Mouse (Mus musculus) left cerebral cortex, adult 9 months (tissue): ENCODE measurements around the gene Ino80b.

Source experiments
- DNase-seq, 2 experiments: peaks; one replicate each; pipeline ENCODE4 v3.0.0; 2022; ENCODE audit warnings: low spot score in 2 of 2

Gene Ino80b

DNA sequence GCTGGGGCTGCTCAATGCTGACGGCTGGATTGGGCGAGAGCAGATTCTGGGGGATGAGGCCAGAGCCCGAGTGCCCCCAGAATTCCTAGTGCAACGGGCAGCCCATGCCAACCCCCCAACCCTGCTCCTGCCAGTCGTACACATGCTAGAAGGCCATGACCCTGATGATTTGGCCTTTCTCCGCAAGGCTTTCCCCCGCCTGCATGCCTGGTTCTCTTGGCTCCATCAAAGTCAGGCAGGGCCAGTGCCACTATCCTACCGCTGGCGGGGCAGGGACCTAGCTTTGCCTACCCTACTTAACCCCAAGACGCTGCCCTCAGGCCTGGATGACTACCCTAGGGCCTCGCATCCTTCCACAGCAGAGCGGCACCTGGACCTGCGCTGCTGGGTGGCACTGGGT is 7.6 kb downstream of the Ino80b start:
- DNase-seq: no peak

GRCm38 (mm10) chr6:83117165-83117438 is 8.1 kb downstream of the Ino80b start:
- no peak for DNase-seq

GRCm38 (mm10) chr6:83116373-83117164 is 8.7 kb downstream of the Ino80b start:
- DNase-seq: no peak

DNA sequence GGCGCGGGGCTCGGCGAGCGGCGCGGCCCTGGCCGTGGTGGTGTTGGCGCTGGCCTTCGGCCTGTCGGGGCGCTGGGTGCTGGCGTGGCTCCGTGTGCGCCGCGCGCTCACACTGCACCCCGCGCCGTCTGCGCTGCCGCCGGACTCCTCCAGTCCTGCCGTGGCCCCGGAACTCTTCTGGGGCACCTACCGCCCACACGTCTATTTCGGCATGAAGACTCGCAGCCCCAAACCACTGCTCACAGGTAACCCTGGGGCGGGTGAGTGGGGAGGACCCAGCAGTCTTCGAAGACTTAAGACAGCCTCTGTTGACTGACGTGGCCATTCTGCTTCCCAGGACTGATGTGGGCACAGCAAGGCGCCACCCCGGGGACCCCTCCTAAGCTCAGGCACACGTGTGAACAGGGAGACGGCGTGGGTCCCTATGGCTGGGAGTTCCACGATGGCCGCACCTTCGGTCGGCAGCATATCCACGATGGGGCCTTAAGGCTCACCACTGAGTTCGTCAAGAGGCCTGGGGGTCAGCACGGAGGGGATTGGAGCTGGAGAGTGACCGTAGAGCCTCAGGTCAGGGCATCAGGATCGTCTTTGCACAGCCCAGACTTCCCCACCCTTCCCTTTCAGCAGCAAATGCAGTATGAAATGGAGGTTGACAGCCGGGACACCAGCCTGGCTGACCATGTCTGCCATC is 9.4 kb downstream of the Ino80b start:
- DNase-seq: no peak

DNA sequence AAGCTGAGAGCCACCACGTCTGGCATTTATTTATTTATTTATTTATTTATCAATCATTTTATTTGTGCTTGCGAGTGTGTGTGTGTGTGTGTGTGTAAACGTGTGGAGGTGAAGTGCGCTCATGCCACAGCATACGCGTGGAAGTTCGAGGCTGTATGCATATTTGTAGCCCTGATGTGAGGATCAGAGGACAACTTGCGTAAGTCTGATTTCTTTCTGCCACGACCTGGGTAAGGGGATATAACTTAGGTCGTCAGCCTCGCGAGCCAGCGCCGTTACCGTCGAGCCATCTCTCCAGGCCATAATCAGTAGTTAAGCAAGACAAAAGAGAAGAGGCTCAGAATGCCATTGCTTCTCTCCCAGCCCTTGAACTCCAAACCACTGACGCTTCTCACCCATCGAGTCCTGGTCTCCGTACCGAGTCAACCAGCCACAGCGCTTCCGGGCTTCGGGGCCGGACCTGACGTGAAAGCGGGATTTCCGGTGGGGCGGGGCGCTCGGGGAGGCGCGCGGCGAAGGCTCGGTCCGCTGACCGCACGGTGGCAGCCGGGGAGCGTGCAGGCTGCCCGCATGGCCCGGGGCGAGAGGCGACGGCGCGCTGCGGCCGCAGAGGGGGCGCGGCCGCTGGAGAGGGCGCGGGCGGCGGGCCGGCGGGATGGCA is 10.1 kb downstream of the Ino80b start, which contains the start of gene Mogs:
Gene Mogs (plus strand): TSS at position 486 of the 661 bp plus-strand sequence.
- peak in 1 of 2 experiments; percentile 90 for DNase-seq

GRCm38 (mm10) chr6:83111510-83112136 is 13.6 kb downstream of the Ino80b start:
- DNase-seq: no peak

DNA sequence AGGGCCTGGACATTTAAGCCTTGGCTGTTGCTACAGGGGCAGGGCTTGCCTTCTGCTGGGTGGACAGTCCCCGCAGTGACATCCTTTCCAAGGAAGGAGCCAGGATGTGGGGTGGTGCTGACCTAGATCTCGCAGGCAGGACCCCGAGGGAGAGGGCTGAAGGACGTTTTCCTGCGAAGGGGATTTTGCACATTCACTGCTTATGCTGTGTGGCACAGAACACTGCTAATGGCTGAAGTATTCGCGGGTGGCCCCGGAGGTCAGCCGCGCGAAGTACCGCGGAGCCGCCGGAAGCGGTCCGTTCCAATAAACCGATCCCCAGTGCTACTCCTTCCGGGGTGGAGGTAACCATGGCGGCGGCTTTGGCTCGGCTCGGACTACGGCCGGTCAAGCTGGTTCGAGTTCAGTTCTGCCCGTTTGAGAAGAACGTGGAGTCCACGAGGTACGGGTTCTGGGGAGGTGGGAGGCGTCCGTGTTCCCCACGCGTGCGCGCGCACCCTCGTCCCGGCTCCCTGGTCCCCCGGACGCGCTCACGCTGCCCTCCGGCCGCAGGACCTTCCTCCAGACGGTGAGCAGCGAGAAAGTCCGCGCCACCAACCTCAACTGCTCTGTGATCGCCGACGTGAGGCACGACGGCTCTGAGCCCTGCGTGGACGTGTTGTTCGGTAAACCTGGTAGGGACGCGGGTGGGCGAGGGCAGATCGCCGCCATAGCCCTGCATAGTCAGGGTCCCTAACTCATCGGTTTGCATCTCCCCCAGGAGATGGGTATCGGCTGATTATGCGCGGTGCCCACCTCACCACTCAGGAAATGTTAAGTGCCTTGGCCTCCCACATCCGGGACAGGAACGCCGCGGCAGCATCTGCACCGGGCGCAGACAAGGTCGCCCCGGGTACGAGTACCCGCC is 16.2 kb downstream of the Ino80b start, which contains the start of gene Mrpl53:
Gene Mrpl53 (plus strand): TSS at position 279 of the 907 bp plus-strand sequence.
- peak in 1 of 2 experiments; percentile 81 for DNase-seq

GRCm38 (mm10) chr6:83107566-83108400 is 17.4 kb downstream of the Ino80b start:
- DNase-seq: peak in 1 of 2 experiments; percentile 73

- peak in 1 of 2 experiments; percentile 34 for DNase-seq
These were observed 21.1 kb downstream of the Ino80b start for GRCm38 (mm10) chr6:83104158-83104557.

DNA sequence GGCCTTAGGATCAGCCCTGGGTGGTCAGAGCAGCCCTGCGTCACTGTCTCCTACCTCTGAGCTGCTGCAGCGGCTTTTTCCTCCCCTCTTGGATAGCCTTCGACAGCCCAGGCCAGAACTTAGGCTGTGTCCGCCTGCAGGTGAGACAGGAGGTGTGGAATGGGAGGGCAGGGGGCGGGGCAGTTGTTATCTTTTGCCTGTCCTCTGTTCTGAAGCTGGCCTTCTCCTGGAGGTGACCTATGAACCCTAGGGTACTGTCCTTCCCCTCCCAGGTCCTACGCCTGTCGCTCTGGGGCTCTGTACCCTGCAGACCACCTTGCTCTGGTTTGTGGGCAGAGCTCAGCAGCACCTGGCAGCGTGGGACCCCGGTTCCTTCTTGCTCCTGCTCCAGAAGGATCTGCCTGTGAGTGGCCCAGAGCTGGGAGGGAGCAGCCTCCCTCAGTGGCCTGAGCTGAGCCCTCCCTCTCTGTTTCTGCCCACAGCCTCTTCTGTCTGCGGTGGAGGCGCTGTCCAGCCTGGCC is 22.0 kb downstream of the Ino80b start:
- no peak for DNase-seq

DNA sequence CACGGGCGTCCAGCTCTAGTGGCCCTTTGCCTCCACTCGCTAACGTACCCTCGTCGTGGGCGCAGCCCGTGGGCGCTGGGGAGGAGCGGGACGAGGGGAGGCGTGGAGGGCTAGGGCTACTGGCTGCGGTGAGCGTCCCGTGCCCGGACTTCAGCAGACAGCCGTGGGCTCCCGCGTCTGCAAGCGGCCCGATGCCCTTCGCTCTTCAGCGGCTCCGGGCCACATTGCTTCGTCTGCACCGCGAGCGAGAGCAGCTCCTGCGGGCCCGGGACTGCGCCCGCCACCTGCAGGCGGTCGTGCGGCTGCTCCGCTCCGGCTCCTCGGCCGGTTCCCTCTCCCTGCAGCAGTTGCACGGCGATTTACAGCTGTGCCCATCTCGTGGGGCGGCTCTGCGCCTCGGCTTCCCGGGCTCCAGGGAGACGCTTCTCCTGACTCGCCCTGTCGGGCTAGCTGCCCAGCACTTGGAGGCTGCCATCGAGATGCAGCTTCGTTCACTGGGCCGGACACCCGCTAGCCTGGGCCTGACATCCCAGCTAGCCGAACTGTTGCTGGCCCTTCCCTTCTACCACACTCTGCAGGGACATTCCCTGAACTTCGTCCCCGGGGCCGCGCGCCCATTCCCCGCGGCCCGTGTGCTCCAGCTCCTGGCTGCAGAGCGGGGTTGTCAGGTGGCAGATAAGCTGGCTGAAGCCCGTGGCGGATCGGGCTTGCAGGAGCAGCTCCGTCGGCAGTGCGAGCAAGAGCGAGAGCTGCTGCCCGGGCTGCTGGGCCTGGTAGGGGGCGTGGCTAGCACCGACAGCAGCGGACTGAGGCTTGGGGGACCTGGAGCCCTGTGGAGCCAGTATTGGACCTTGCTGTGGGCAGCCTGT is 23.3 kb downstream of the Ino80b start:
- peak in 1 of 2 experiments; percentile 43 for DNase-seq

GRCm38 (mm10) chr6:83101316-83101687 is 23.9 kb downstream of the Ino80b start, which contains the start of the genes Ccdc142 and Gm42688:
Gene Ccdc142, plus strand, starts transcription at chr6:83101601.
Gene Gm42688, plus strand, starts transcription at chr6:83101617.
- peak; percentile 81 to 93 for DNase-seq

GRCm38 (mm10) chr6:83098411-83098810 is 26.8 kb downstream of the Ino80b start:
- DNase-seq: no peak

DNA sequence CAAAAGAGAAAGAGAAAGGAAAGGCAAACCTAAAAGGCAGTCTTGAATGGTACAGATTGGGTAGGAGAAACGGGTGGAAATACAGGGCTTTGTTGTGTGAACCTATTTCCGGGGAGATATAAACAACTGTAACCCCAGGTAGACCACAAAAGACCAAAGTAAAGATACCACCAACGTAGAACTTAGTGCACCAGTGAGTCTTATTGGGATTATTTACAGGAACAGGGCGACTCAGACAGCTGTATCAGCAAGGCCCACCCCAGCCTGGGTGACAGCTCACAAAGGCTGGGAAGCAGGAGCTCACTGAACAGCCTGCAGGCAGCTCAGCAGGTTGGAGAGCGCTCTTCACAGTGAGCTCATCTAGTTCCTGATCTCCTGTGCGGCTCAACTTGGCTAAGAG is 29.3 kb downstream of the Ino80b start:
- DNase-seq: no peak

GRCm38 (mm10) chr6:83092416-83093127 is 32.7 kb downstream of the Ino80b start:
- DNase-seq: no peak

DNA sequence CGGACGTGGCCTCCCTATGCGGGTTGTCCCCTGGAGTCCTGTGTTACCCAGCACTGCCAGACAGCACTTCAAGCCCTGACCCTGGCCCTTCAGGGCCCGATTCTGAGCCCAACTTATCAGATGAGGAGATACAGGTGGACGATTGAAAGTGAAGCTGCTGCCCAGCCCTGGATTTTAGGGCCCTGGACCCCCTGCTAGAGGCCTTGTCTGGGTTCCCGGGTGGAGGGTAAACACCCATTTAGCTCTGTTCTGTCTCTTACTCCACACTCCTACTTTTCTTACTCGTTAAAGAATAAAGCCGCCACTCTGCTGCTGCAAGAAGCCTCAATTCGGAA is 37.3 kb downstream of the Ino80b start:
- DNase-seq: no peak

DNA sequence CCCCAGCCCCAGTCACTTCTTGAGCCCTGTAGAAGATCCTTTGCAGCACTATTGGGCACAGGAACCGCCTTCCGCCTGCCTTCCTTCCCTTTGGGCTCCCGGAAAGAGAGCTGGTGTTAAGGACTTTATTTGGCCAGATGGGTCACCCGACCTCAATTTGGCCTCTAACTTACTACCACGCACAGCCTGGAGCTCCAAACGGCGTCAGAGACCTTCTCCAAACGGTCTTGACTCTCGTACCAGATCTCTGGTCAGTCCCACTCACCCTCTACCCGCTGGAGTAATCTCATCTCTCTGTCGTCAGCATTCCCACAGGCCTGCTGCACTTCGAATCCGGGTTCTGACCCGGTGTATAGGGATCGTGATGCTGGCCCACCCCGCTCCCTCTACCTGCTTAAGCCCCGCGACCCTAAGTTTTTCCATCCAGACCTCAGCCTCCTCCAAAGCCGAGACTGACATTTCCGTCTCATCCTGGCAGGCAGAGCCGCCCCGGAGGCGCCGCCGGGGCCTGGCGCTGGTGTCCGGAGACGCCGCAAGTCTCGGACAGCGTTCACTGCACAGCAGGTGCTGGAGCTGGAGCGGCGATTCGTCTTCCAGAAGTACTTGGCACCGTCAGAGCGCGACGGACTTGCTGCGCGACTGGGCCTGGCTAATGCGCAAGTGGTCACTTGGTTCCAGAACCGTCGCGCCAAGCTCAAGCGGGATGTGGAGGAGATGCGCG is 37.9 kb downstream of the Ino80b start:
- DNase-seq: no peak
